Mouse (Mus musculus) cerebellum, postnatal 4 days (tissue): Measurements from ENCODE around the gene Col8a1.

ENCODE experiments used
- DNase-seq, 2 experiments: peaks; one replicate each; pipeline ENCODE4 v3.0.0; 2022; ENCODE audit warnings: low spot score in 2 of 2, mixed read lengths in 1 of 2

Col8a1 gene

DNA sequence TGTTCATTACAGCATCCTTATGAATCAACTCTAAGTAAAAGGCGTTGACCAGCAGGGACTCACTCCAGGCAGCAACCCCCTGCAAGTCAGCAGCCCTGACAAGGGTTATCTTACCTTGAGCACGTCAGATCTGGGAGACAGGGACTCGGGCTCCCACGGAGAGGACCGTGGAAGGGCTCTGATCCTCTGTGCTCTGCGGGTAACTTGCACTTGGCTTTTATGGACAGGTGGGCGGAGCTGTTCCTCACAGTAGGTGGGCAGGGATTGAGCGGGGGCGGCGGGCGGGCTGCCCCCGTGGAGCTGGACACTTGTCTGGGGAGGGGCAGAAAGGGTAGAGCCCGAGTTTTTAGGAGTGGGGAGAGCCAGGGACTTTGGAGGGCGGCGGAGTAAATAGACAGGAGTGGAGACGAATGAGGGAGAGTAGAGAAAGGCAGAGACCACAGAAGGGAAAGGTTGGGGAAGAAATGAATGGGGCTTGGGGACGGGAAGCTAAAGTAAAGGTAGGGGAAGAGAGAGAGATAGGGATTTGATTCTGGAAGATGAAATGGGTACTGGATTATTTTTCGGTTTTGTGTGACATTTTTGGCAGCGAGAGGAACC lies at the start of gene Col8a1:
TSS of gene Col8a1 (minus strand) at position 212 of the 600 bp plus-strand sequence.
- no peak for DNase-seq

DNA sequence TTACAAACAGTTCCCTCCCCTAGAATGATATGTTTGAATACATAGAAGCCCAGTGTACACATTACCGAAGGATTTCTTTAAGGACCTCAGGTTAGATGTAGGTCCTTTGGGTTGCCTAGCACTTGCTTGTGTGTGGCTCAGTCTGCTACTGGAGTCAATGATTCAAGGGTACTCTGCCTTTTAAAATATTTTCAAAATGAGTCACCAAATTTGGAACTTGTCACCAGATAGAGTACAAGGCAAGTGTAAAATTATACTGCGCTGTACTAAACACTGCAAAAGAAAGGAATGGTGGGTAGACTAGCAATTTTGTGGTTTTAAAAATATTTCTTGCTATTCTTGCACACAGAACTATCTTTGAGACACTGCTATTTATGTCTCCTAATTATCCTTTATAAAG lies 47.3 kb upstream of the Col8a1 start:
- no peak for DNase-seq

DNA sequence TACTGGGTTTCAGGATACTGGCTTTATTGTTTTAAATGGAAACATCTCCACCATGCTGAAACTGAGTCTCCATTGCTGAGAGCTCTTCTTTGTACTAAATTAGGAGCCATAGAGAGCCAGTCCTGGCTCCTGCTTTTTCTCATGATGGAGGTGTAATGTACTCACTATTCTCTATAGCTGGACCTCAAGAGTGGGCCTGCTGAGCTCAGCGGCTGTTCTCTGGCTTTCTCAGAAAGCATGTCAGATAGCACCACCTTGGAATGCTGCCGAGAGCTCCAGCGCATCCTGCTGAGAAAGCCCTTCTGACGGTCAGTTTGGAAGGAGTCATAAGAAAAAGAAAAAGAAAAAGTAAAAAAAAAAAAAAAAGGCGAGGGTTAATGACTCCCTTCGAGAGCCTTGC lies 41.8 kb upstream of the Col8a1 start:
- DNase-seq = peak in 1 of 2 experiments; percentile 4

DNA sequence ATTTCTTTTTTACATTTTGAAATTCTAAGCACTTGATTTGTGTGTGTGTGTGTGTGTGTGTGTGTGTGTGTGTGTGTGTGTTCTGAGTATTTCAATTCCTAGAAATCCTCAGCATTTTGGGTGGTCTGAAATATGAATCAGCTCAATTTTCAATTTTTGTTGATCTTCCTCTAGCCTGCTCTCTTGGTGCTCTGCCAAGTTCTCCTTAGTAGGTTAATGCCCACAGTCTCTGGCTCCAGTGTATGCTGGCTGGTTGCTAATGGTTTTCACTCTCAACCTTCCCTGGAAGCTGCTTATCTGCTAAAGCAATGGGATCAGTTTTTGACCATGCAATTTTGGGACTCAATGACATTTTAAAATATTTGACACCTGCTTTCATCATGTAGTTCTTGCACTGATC lies 24.5 kb upstream of the Col8a1 start:
- DNase-seq = peak in 1 of 2 experiments; percentile 5

DNA sequence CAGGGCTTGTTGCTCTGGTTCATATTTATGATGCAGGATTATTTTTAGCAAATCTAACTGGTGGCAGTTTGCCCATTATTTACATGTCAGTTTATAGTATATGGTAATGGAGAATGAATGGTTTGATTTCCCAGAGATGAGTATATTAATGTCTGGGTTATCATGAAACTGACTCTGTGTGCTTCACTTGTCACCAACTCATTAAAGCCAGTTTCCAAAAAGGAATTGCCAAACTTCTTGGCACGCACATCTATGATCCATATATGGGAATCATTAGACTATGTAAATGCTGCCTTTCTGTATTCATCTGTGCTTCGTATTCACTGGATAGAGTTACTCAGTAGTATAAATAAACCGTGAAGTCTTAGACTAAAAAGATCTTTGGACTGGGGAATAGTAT lies 11.1 kb upstream of the Col8a1 start:
- no peak for DNase-seq

DNA sequence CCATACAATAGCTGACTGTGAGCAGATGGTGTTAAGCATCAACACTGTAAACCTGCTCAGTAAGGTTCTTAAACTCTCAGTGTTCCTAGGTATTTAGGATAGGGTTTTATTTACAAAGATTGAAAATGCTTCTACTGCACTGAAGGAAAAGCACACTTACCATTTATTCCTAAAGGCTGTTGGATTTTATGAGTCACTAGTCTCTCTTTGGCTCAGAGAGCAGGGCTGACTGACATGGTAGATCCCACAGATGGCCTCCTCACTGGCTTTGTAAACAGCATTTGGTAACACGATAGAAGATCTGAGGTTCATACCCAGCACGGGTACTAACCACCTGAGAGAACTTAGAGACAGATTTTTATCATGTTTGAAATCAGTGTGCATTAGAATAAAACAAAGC lies 5.3 kb upstream of the Col8a1 start:
- DNase-seq = no peak

DNA sequence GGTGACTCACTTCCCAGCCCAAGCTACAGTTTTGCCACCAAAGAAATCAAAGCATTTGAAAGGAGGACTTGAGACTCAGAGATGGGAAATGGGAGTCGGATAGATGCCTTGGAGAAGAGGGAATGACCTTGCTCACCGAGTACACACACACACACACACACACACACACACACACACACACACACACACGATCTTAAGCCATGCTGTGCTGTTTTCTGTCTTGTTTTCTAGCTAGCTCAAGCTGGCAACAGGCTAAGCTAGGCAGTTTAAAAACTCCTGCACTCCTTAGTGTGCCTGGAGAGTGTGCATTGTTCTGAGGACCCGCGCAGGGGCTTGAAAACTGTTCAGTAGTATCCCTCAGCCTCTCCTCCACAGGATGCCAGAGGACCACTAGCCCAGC lies 1.2 kb upstream of the Col8a1 start:
- no peak for DNase-seq

DNA sequence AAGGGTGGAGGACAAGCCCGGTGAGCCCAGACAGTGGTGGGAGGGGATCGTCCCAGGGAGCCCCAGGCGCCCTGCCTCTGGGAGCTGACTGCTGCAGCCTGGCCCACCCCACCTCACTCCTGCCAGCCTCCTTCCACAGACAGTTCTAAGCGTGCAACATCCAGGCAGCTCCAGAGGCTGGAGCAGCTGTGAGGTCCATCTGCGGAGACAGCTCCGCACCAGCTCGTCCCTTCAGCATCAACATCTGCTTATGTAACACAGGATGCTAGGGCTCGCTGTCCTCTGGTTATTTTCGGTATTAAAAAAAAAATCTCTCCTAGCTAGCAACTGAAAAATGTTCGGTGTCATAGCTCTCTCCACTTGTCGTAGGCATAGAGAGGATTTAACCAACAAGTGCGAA lies 704 bp upstream of the Col8a1 start:
- DNase-seq = peak in 1 of 2 experiments; percentile 3

DNA sequence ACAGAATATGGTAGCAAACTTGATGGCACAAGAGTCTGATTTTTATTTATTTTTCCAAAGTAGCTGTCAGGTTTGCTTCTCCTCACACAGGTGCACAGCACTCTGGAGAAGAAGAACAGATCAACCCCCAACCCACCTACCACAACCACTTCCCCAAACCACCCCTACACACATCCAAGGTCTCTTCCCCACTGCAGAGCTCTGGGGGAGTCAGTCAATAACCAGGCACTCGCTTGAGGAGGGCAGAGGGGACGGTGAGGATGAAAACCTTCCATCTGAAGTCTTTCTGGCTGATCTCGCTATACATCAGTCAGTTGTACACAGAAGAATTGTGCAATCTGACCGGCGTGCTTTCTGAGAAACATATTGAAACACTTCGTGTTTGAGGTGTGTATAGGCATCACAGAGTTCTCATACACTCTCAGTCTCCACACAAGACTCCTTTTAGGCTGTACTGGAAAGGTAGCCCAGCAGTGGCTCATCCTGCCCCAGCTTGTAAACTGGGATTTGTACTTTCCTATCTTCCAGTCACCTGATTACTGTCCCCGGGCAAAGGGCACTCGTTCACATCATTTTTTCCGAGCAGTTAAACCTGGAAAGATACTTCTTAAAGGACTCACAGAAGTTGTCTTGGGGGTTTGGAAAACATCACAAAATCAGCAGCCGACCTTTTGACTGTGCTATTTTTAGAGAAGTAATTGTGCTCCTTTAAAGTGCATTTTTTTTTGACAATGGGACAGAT lies 827 bp downstream of the Col8a1 start:
- DNase-seq = no peak

DNA sequence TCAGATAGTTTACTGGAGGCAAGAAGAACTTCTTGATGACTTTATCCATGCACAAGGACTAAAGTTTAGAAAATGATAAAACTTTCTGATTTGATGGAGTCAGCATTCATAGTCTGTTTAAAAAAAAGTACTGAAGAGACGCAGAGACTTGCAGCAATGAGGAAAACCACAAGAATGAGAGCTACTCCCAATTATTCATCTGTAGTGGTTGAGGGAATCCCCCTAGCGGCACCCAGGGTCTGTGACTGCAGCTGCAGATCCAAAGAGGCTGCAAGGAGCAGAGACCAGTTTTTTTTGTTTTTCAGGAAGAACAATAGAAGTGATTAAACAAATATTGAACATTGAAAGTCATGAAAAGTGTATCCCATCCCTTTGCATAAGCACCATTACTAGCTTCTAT lies 4.0 kb downstream of the Col8a1 start:
- DNase-seq = no peak

DNA sequence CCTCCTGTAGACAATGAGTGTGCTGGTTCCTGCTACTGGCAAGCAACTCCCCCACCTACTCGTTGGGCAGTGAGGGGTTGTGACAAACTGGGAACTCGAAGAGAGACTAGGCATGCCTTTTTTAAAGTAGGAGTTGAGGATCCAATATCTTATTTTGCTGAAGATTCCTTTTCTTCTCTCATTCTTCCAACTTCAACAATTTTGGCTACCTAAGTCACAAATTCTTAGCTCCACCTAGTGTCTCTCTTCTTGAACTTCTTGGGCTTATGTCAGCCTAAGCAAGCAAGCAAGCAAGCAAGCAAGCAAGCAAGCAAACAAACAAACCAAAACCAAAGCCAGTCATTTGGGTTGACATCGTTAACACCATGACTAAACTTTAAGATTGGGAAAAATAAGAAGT lies 6.4 kb downstream of the Col8a1 start:
- DNase-seq = no peak

DNA sequence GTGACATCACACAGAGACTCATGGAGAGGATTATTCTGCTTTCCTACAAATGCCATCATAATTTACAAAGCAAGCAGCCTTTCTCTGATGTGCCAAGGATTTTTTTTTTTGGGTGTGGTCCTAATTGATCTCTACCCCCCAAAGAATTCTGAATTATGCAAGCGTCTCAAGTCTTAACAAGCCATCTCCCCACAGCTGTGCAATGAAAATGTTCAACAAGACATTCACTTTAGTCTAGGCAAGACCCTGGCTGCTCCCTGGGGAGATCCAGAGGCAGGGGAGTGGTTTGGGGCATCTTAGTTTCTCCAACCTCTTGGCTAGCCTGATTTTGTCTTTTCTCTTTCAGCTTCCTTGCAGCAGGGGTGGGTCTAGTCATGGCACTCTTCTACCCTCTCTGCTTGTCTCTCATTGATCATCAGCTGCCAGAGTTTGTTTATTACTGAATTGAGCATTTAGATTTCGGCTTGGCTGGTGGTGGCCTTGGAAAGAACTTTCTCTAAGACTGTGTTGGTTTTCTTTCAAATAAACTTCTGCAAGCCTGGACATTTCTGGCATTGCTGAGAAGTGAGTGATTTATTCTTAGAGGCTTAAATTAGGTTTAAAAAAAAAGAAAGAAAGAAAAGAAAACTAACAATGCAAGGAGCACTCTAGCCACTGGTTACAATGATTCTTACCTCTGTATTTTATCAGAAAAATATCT lies 7.0 kb downstream of the Col8a1 start:
- DNase-seq = no peak

DNA sequence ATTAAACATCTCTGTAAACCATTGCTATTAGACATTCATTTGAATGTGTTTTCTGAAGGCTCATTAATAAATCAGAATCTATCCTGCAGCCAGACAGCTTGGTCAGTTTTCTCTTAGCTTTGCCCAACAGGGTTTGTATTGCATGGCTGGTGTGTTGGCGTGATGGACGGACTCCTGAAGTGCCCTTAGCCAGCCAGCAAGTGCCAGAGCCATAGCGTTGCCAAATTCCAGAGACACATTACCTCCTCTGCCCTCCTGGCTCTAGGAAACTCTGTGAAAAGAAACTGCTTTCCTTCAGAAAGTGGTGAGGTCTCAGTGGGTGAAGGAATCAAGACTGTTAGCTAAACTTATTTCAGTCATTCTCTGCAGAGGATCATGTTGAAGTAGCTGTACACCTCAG lies 14.4 kb downstream of the Col8a1 start:
- no peak for DNase-seq

DNA sequence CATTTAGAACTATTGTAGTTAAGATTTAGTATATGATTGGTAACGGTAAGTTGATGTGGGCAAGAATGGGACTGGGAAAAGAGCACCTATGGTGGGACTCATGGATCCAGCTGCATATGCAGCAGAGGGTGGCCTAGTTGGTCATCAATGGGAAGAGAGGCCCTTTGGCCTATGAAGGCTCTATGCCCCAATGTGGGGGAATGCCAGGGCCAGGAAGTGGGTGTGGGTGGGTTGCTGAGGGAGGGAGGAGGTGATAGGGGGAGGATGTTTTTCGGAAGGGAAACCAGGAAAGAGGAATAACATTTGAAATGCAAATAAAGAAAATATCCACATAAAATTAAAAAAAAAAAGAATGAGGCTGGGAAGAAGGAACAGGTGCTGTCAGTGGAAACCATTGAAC lies 19.6 kb downstream of the Col8a1 start:
- DNase-seq = no peak

DNA sequence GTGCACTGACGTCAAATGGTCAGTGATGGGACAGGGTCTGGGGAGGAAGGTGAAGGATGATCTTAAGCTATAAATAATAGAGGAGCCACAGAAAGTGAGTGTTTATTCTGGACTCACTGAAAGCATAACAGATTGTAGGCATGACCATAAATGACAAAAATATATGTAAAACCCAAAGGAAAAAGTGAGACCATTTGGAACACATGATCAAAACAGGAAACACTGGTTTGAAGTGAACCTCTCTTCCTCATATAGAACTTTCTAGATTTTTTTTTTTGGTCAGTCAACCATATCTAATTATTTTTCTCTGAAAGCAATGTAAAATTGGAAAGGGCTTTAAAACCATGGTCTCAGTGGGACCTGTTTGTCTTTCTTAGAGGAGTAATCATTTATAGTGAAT lies 21.0 kb downstream of the Col8a1 start:
- no peak for DNase-seq

DNA sequence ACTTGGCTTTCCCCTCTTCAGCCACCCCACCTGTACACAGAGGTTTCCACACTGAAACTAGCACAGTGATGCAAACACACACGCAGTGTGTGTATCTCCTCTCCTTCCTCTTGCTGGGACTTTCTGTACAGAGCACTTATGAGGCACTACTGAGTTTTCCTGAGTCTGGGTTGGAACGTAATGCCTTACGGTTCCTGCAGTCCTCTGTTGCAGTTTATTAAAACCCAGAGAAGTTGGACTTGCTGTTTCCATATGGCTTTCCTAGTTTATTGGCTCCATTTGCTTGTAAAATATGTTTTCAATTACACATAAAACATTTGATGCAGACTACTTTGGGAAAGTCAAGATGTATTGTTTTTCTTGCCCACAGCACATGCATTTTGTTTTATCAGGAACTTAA lies 21.4 kb downstream of the Col8a1 start:
- DNase-seq = no peak

DNA sequence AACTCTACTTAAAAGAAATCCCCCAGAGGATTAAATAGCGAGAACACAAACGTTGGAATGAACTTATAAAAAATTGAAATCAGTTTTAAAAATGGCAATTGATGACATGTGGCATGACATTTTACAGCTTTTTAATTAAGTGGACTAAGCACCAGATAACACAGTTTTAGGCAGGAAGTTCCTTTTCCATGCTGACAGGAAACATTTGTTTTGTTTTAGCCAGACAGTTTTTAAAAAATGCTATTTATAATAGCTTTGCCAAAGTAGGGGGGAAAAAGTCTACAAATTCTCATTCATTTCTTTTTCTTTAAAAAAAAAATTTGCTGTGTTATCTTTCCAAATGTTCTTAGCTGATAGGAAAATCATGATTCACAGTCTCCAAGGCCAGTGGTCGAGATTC lies 29.6 kb downstream of the Col8a1 start:
- no peak for DNase-seq

DNA sequence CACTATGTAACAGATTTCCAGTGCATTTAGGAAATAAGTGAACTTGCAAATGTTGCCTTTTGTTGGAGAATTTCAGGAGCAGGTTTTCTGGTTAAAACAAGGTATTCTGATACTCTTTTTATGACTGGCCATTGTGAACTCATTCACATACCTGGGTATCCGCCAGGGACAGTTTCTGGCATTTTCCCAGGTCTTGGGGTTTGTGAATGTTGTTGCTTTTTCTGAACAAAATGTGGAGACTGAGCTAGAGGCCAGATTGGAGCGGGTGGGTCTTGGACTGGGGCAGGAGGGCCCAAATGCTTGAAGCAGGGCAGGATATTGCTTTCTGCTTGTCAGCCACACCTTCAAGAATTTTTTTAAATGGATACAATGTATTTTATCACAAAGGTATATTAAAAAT lies 35.6 kb downstream of the Col8a1 start:
- no peak for DNase-seq

DNA sequence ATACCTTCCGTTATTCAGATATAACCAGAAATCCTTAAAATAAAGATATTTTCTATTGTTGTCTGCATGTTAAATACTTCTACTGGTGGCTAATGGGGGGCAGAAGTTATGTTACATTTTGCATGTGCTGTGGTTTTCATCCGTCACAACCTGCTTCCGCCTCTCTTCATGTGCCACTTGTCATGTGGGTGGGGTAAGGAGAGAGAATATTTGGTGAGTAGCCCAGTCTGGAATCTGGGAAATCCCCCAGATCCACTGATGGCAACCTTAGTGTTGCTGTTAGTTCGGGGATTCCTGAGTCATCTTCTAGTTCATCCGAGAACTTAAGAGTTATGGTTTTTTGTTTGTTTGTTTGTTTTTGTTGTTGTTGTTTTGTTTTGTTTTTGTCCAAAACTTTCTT lies 55.8 kb downstream of the Col8a1 start:
- no peak for DNase-seq

DNA sequence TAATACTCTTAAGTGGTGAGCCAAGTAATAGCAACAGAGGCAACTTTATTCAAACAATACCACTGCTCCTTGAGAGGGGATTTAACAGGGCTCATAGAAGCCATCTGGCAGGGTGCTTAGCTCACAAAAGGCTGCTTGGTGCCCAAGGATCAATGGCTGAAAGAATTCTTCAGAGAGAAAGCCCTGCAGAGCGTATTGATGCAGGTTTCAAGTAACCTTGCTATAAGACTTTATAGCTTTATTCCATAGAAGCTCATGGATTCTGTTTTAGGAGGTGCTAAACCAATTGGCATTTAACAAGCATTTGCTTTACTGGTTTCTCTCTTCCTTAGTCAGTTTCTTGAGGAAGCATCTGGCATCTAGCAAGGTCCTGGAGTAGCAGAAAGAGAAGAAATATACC lies 59.8 kb downstream of the Col8a1 start:
- DNase-seq = no peak

DNA sequence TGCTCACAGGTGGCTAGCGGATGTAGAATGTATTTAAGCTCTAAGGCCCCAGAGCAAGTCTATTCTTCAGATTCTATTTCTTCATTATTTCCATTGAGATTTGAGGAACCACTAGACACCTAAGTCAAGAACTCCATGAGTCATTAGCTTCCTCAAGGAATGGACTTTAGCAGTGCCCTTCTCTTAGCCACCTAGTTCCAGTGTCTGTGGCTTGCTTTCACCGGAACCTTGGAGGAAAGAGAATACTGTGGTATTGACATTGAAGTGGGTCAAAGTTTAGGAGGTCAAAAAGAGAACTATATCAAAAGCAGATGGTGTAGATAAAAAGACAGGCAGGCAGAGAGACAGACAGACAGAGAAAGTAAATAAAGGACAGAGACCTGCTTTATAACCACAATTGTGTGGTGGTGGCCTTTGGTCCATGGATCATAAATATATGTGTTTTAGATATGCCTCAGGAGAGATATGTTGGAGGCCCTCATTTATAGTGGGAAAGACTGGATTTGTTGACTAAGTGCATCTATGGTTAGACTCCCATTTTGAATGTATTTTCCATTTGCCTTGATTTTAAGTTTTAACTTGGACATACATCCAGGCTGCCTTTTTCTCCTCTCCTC lies 60.5 kb downstream of the Col8a1 start:
- DNase-seq = no peak

DNA sequence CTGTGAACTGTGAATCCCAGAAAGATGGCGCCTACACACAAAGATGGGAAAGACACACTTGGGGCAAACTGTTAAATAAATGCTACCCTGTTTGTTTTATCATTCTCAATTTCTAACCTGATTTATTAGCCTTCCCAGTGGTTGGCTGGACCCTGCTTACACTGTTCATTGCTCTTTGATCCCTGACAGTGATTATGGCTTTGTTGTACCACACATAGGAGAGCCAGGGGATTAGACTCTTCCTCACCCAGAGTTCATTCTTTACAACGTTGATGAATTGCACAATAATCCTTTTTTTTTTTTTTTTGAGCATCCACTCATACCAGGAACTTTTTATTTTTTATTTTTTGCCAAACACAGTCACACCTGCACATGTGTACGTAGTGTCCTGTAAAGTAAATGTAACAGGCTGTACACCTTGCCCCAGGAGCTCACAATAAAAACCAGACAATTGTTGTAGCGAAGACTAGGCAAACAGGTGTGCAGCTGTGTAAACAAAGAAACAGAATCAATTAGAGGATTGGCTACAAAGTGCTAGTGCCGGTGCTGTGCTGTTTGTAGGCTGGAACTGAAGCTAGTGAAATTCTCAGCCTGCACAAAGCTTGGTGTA lies 68.6 kb downstream of the Col8a1 start:
- no peak for DNase-seq
